Mouse (Mus musculus): ENCODE measurements around the gene Nkain1. TPM values are rescaled to one million over a fixed set of nuclear protein-coding genes. Genes with fewer than 3 reads are reported as not detected.

Gene Nkain1
- 0.44 and 0.65 TPM in 2 replicates for polyA plus RNA-seq (2015; fragmentation: Nextera tagmentation; extraction: Ambion mirVana)

DNA sequence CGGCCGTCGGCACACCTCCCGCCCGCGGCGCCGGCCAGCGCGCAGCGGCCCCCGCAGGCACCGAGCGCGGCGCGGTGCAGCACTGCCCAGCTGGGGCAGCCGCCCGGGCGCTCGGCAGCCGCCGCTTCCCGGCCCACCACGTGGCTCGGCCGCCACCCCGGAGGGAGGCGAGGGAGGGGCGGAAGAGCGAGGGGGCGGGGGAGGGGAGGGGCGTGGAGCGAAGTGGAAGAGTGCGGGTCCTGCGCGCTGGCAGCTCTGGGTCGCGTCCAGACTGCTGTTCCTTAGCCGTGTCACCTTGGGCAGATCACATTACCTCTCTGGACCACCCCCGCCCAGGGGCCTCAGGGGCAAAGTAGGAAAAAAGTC is at the start of gene Nkain1:
Gene Nkain1, minus strand, starts transcription at position 126 of the 366 bp plus-strand sequence.
- ATAC-seq (replicated peaks; ENCODE audit: insufficient number of reproducible peaks, insufficient read depth, low FRiP score, low read depth) = peak; percentile 62
- under 1% methylated on average over 40 of the region's 41 CpGs for WGBS
- H3K27me3 ChIP-seq = peaks cover 11% of the 10 kb centered on the region; the same call in 1 of the 2 replicates
- H3K9ac ChIP-seq = peak within 1 kb of the TSS; percentile 72
- H3K4me3 ChIP-seq = peak within 1 kb of the TSS; percentile 72
- H3K9me3 ChIP-seq (replicated peaks) = no peaks in the 10 kb centered on the region
- peak within 1 kb of the TSS; percentile 5; the same call in 1 of the 2 replicates for H3K27ac ChIP-seq
- peaks cover 29% of the 10 kb centered on the region for H3K4me1 ChIP-seq (replicated peaks)
- peak within 1 kb of the TSS; percentile 100 for H3K4me2 ChIP-seq
- H3K36me3 ChIP-seq = no peaks in the 10 kb centered on the region

DNA sequence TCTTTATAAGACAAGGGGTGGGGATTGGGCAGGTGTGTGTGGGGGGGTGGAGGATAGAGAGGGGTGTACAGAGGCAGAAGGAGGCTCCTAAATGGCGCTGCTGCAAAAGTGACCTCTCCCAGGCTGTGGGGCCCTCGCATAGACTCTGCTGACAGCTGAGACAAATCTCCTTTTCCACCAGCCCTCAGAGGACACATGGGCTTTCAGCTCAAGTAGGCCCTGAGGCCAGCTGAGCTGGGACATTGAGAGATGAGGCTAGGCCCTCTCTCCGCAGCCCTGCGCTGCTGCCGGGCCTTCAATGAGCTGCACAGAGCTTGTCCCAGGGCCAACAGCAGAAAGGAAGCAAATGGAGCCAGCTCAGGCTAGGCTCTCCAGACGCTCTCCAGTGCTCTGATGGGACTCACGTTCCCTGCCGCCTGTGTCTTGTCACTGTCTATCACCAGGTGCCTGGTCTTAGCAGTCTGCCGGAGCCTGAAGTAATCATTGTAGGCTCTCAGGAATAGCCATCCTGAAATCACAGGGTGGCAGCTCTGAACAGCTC is 4.8 kb upstream of the Nkain1 start:
- Histone ChIP-seq H3K9me3 (replicated peaks) (no peaks in the 10 kb centered on the region), H3K4me3 (no peak overlapping the region), H3K4me1 (replicated peaks) (peaks cover 16% of the 10 kb centered on the region), H3K4me2 (no peak overlapping the region), H3K36me3 (no peaks in the 10 kb centered on the region), H3K9ac (no peak overlapping the region), H3K27me3 (peaks cover 8% of the 10 kb centered on the region; the same call in 1 of the 2 replicates), H3K27ac (no peak overlapping the region)
- WGBS = 31% methylated on average over 9 of the region's 9 CpGs
- 0 out of 2 replicates have a peak, but pooled peaks have one; percentile 31 for ATAC-seq (replicated peaks; ENCODE audit: insufficient number of reproducible peaks, insufficient read depth, low FRiP score, low read depth)

DNA sequence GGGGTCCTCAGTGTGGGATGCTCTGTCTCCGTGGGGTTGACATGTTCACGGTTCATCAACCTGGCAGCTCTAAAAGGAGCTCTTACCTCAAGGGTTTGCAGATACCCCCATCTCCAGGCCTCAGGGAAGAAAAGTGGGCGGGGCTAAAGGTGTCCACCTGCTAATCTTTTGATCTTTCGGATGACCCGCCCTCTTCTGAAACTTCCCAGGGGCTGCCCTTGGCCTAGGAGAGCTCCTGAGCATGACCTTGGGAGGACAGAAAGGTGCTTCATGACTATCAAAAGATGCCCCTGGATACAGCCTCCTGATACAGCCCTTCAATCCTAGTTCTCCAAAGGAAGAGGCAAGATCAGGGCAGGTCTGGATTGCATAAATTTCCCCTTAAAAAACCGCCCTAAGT is 3.1 kb upstream of the Nkain1 start:
- H3K9me3 ChIP-seq (replicated peaks) = no peaks in the 10 kb centered on the region
- no peak overlapping the region for H3K9ac ChIP-seq
- peaks cover 27% of the 10 kb centered on the region for H3K4me1 ChIP-seq (replicated peaks)
- ATAC-seq (replicated peaks; ENCODE audit: insufficient number of reproducible peaks, insufficient read depth, low FRiP score, low read depth) = no peak
- no peak overlapping the region for H3K27ac ChIP-seq
- no peak overlapping the region for H3K4me2 ChIP-seq
- 73% methylated on average over 6 of the region's 6 CpGs for WGBS
- H3K4me3 ChIP-seq = no peak overlapping the region
- H3K27me3 ChIP-seq = peaks cover 11% of the 10 kb centered on the region; the same call in 1 of the 2 replicates
- no peaks in the 10 kb centered on the region for H3K36me3 ChIP-seq

DNA sequence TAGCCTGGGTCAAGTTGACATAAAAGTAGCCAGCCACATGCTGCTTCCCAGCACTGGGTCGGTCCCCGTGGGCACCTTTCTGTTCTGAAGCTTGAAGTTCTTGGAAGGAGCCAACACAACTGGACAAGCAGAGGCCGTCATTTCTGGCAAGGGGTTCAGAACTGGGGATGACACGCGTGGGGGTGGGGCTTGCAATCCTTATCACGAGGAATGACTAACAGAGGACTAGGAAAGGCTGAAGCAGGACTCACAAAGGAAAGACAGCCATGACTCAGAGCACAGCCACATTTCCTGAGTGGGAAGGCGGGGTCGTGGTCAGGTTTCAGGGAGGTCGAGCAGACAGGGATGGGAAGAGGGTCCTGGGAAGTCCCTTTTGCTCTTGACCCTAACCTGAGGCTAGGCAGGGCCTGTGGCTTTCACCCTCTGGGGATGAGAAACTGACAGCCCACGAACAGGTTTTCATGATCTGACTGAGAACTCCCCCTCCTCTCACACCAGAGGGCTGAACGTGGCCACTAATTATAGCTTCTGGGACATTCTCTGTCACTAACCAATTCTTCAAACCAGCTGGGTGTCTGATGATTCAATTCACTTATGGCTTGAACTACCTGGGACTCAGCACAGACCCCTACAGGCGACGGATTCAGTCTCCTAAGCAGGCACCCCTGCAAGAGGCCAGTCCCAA is 2.4 kb upstream of the Nkain1 start:
- Histone ChIP-seq H3K9me3 (replicated peaks) (no peaks in the 10 kb centered on the region), H3K27ac (no peak overlapping the region), H3K4me3 (no peak overlapping the region), H3K4me1 (replicated peaks) (peaks cover 27% of the 10 kb centered on the region), H3K4me2 (no peak overlapping the region), H3K27me3 (peaks cover 11% of the 10 kb centered on the region; the same call in 1 of the 2 replicates), H3K36me3 (no peaks in the 10 kb centered on the region), H3K9ac (no peak overlapping the region)
- ATAC-seq (replicated peaks; ENCODE audit: insufficient number of reproducible peaks, insufficient read depth, low FRiP score, low read depth) = no peak
- WGBS = 50% methylated on average over 13 of the region's 13 CpGs

DNA sequence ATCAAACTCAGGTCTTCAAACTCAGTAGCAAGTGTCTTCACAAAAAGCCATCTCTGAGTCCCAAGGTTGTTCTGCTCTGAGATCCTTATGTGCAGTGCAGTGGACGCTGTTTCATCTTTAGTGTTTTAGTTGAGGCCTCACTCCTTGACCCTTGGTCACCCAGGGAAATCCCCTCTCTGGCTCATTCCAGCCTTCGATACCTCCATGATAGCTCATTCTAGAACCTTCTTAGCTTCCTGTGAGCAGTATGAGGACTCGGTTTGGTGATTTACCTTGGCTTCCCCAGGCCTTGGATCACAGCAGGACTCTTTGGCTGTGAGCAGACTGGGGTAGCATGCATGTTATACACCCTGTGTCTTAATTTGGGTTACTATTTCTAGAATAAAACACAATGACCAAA is 1.6 kb upstream of the Nkain1 start:
- Histone ChIP-seq H3K4me1 (replicated peaks) (peaks cover 29% of the 10 kb centered on the region), H3K9me3 (replicated peaks) (no peaks in the 10 kb centered on the region), H3K9ac (no peak overlapping the region), H3K27me3 (peaks cover 11% of the 10 kb centered on the region; the same call in 1 of the 2 replicates), H3K27ac (no peak overlapping the region), H3K4me2 (no peak overlapping the region), H3K36me3 (no peaks in the 10 kb centered on the region), H3K4me3 (no peak overlapping the region)
- 81% methylated on average over 3 of the region's 3 CpGs for WGBS
- no peak for ATAC-seq (replicated peaks; ENCODE audit: insufficient number of reproducible peaks, insufficient read depth, low FRiP score, low read depth)

DNA sequence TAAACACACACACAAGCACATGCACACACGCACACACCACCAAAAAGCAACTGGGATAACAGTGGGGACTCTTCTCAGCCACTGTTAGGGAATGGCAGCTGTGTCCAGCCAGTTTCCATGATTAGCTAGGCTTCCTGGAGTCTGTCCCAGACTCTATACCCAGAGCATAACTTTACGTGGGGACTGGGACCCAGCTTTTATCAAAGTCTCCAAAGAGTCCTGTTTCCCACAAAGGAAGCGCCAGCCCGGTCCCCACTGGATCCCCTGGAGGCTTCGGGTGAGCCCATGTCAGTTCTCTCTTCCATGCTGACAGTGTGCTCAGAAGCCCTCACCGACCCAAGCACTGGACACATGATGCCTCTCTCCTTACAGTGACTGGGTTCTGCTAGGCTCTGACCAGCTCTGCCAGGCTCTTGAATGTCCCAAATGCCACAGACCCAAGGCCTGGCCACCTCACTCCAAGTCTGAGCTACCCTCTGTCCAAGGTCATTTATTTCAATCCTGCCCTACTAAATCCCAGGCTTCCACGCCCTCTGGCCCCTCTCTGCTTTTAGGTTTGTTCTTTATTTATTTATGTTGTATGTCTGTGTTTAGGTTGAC is 988 bp upstream of the Nkain1 start:
- Histone ChIP-seq H3K36me3 (no peaks in the 10 kb centered on the region), H3K9me3 (replicated peaks) (no peaks in the 10 kb centered on the region), H3K4me1 (replicated peaks) (peaks cover 29% of the 10 kb centered on the region), H3K9ac (no peak overlapping the region), H3K27me3 (peaks cover 11% of the 10 kb centered on the region; the same call in 1 of the 2 replicates), H3K27ac (peak overlapping the region; percentile 5; the same call in 1 of the 2 replicates), H3K4me2 (no peak overlapping the region), H3K4me3 (0 out of 2 replicates have a peak overlapping the region, but pooled peaks have one; percentile 72)
- WGBS = 66% methylated on average over 7 of the region's 7 CpGs
- ATAC-seq (replicated peaks; ENCODE audit: insufficient number of reproducible peaks, insufficient read depth, low FRiP score, low read depth) = no peak

DNA sequence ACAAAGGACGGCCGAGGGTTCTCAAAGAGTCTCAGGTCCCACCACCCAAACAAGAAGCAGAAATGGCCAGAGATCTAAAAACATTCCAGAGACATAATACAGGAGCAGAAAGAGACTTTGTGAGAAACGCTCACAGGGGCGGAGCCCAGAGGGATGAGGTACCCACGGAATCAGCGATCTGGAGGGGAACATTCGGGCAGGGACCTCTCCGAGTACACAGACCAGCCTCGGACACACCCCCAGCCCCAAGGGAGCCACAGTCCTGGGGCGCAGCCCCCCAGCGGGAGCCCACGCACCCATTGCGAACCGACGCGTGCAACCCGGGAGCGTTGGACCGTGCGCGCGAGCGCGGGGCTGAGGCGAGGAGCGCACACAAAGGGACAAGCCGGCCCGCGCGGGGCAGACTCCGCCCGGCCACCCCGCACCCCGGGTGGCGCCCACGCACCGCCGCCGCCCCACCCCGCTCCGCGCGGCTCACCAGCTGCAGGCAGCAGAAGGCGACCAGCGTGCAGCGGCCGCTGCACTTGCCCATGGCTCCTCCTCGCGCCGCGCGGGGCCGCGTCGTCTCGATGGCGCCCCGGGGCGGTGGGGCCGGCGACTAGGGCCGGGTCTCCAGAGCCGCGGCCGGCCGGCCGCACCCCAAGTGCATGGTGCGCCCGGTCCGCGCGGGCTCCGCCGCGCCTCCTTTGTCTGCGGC is 474 bp downstream of the Nkain1 start:
- Histone ChIP-seq H3K27ac (no peak overlapping the region), H3K9ac (peak overlapping the region; percentile 72), H3K36me3 (no peaks in the 10 kb centered on the region), H3K27me3 (peaks cover 11% of the 10 kb centered on the region; the same call in 1 of the 2 replicates), H3K4me1 (replicated peaks) (peaks cover 29% of the 10 kb centered on the region), H3K4me2 (peak overlapping the region; percentile 100), H3K4me3 (peak overlapping the region; percentile 72), H3K9me3 (replicated peaks) (no peaks in the 10 kb centered on the region)
- under 1% methylated on average over 67 of the region's 76 CpGs for WGBS
- ATAC-seq (replicated peaks; ENCODE audit: insufficient number of reproducible peaks, insufficient read depth, low FRiP score, low read depth) = peak; percentile 47

DNA sequence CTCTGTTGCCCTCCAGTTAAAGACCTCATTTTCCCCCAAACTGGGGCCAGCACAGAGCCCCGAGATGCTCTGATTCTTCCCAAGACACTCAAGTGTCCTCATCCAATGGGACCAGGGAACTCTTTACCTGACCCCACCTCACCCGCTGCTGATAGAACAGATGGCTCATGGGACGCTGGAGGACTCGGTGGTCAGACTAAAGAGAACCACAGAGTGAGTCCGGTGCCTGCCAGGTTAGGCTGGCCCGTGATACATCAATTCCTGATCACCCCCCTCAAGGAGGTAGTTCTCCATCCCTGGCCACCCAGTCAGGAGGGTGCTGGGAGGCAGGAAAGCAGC is 992 bp downstream of the Nkain1 start:
- Histone ChIP-seq H3K9ac (peak overlapping the region; percentile 72), H3K4me1 (replicated peaks) (peaks cover 29% of the 10 kb centered on the region), H3K4me2 (peak overlapping the region; percentile 100), H3K9me3 (replicated peaks) (no peaks in the 10 kb centered on the region), H3K27ac (no peak overlapping the region), H3K36me3 (no peaks in the 10 kb centered on the region), H3K27me3 (peaks cover 11% of the 10 kb centered on the region; the same call in 1 of the 2 replicates), H3K4me3 (peak overlapping the region; percentile 72)
- no peak for ATAC-seq (replicated peaks; ENCODE audit: insufficient number of reproducible peaks, insufficient read depth, low FRiP score, low read depth)
- 4% methylated on average over 6 of the region's 6 CpGs for WGBS

DNA sequence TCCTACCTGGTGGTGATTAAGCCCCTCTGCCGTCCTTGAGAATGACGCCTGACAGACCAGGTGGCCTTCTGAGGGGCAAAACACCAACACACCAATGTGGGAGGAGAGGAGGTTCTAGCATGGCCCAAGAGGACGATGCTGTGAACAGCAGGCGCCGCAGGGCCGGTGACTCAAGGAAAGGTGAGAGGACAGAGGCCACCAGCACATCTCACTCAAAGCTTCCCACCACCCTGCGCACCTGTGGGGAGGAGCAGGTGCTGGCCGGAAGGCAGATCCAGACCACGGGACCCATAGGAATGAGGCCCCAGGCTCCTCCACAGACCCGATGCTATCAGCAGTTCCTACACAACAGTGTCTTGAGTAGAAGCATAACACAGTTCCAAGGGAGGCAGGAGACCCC is 1.4 kb downstream of the Nkain1 start:
- no peak overlapping the region for H3K9ac ChIP-seq
- peak overlapping the region; percentile 72 for H3K4me3 ChIP-seq
- no peaks in the 10 kb centered on the region for H3K36me3 ChIP-seq
- H3K4me1 ChIP-seq (replicated peaks) = peaks cover 31% of the 10 kb centered on the region
- no peak overlapping the region for H3K27ac ChIP-seq
- H3K9me3 ChIP-seq (replicated peaks) = no peaks in the 10 kb centered on the region
- ATAC-seq (replicated peaks; ENCODE audit: insufficient number of reproducible peaks, insufficient read depth, low FRiP score, low read depth) = no peak
- WGBS = 50% methylated on average over 10 of the region's 10 CpGs
- H3K4me2 ChIP-seq = peak overlapping the region; percentile 100
- H3K27me3 ChIP-seq = peaks cover 11% of the 10 kb centered on the region; the same call in 1 of the 2 replicates

DNA sequence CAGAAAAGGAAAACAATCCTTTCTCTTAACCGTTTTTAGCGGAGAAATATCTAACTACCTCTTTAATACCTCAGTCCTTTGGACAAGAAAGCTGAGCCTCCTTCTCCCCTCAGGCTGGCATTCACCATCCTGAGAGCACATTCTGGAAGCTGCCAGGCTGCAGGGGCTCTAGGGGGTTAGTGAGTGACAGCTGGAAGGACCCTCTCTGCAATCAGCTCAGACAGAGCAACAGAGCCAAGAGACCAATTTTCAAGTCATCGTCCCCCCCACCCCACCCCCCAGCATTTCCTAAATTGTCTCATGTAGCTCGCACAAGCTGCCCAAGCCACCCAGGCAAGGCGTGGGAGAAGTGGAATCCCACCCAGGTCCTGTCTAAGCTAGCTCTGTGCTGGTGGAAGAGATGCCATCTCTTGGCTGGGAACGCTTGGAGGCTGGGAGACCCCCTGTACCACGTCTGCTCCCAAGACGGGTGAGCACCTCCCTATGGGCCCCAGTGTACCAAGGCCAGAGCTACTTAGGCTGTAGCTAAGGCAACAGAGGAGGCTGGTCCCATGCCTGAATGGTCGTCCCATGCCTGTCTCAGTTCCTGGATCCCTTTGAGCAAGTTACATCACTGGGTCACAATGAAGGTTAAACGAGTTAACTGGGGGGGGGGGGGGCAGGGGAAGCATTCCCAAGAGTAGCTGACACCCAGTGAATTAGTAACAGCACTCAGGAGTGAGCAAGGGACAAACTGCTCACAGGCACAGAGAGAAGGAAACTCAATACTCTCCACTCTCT is 2.8 kb downstream of the Nkain1 start:
- peaks cover 11% of the 10 kb centered on the region; the same call in 1 of the 2 replicates for H3K27me3 ChIP-seq
- no peaks in the 10 kb centered on the region for H3K9me3 ChIP-seq (replicated peaks)
- no peak overlapping the region for H3K9ac ChIP-seq
- no peak overlapping the region for H3K27ac ChIP-seq
- H3K4me1 ChIP-seq (replicated peaks) = peaks cover 26% of the 10 kb centered on the region
- no peak overlapping the region for H3K4me3 ChIP-seq
- ATAC-seq (replicated peaks; ENCODE audit: insufficient number of reproducible peaks, insufficient read depth, low FRiP score, low read depth) = no peak
- H3K36me3 ChIP-seq = no peaks in the 10 kb centered on the region
- H3K4me2 ChIP-seq = no peak overlapping the region
- WGBS = 54% methylated on average over 10 of the region's 10 CpGs
